Mouse (Mus musculus): ENCODE results near the gene Lrrc41. TPM values are rescaled to one million over a fixed set of nuclear protein-coding genes. Genes with fewer than 3 reads are reported as not detected.

The Lrrc41 gene
- total RNA-seq, 2 experiments from 2014 or later = 46.9 to 49.4 TPM

DNA sequence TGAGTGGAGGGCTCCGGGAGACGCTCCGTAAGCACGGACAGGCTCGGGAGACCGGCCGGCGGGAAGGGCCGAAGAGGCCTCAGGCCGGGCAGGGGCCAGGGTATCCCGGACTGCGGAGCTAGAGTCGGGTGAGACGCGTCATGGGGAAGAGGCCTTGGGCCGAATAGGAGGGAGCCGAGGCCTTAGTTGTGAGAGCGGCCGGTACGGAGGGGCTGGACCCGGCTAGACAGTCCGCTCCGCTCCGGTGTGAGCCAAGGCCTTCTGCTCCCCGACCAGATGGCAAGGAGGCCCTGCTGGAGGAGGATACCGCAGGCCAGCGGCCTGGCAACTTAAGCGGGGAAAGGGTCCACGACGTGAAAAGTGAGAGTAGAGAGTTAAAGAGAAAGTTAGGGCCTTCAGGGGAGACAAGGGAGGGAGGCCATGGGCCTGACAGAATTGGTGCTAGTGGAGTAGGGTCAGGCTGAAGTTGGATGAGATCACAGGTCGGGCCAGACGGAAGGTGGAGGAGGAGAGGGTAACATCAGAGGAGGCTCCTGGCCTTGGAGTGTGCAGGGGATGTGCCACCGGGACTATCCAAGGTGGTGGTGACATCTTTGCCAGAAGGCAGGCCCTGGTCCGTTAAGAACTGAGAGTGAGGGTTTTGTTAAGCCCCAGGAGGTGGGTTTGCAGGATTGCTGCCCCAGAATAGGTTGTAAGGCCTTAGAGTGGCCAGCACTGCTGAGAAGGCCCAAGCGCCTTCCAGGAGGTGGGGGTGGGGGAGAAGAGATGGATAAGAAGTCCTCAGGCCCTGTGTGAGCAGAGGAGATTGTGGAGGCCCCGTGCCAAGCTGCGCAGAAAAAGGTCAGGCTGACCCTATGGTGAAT lies 1.5 kb downstream of the Lrrc41 start:
- peak in 1 of 2 experiments; percentile 47 for DNase-seq (ENCODE audit: low spot score in 2 of 2)

DNA sequence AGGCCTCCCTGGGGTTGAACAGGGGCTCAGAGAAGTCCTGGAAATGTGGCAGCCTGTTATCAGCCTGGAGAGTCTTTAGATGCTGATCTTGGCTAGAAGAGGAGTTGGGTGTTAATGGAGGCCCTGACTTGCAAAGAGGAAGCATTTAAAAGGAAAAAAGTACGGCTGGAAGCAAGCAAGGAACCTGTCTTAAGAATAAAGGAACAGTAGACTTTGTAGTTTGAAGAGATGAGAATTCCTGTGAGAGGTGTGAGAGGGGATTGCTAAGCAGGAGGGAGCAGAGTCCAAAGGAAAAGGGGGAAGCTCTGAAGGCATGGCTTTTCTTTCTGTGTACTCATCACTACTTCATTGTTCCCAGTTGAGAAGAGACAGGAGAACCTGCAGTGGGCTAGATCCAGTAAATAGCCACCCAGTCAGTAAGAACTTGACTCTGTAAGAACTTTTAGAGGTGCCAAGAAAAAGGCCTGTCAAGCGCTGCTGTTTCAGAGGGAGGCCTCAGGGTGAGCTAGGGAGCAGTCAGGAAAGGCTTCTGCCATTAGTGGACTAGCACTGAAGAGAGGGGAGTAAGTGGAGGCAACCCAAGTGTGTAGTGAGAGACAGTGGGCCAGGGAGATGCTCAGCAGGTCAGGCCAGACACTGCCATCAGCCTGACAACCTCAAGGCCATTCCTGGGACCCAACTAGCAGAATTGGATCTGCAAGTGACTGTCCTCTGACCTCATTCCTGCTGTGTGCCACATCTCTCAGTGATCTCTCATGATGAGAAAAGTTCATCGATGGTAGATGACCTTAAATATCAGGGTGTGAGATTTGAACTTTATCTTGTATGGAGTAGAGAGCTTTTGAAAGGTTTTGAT lies 2.4 kb downstream of the Lrrc41 start:
- DNase-seq (ENCODE audit: low spot score in 2 of 2) = no peak

GRCm38 (mm10) chr4:116088510-116089249 lies 13.6 kb downstream of the Lrrc41 start:
- DNase-seq (ENCODE audit: low spot score in 2 of 2) = no peak

DNA sequence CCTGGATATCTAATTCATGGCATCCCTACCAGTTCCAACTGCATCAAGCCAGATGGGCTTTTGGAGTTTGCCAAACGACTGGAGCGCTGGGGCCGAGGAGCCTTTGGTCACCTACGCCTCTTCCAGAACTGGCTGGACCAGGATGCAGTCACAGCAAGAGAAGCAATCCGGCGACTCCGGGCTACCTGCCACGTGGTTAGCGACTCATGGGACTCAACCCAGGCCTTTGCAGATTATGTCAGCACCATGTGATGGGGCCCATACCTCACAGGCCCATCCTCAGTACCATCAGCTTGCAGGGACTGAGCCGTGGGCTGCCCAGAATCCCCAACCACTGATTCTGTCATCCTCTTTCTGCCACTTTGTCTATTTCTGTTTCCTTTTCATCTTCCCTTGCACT lies 21.2 kb downstream of the Lrrc41 start:
- DNase-seq (ENCODE audit: low spot score in 2 of 2) = no peak

- no peak for DNase-seq (ENCODE audit: low spot score in 2 of 2)
These were observed 22.1 kb downstream of the Lrrc41 start for GRCm38 (mm10) chr4:116097211-116097610.

DNA sequence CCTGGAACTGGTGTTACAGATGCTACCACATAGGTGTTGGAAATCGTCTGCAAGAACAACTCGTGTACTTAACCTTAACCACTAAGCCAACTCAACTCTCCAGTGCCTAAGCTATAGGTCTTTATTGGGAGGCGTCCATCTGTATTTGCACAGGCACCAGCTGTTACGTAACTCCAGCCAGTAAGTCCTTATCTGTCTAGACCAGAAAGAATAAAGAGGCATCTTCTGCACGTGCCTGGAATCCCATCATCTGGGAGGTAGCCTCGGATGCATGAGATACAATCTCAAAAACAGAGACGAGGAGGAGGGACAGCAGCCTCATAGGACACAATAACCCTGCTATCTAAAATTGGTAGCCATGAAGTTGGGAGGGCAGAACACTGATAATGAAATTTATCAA lies 25.9 kb downstream of the Lrrc41 start:
- no peak for DNase-seq (ENCODE audit: low spot score in 2 of 2)

DNA sequence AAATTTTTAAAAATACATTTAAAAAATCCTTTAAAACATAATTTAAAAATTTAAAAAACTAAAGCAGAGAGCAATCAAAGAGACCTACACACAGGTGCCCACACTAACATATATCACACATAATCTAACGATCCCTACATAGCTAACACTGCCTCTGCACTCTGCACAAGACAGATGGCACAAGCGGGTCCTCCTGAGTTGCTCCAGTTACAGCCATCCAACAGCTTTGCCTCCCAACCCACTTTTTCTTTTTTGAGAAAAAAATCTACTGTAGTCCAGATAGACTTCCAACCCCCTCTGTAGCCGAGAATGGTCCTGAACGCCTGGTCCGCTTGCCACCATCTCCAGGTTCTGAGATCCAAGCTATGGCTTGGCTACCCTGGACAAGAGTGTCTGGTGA lies 30.2 kb downstream of the Lrrc41 start:
- no peak for DNase-seq (ENCODE audit: low spot score in 2 of 2)

GRCm38 (mm10) chr4:116110695-116111094 lies 35.6 kb downstream of the Lrrc41 start:
- DNase-seq (ENCODE audit: low spot score in 2 of 2) = no peak

- no peak for DNase-seq (ENCODE audit: low spot score in 2 of 2)
These were observed 36.4 kb downstream of the Lrrc41 start for GRCm38 (mm10) chr4:116111486-116111885.

- DNase-seq (ENCODE audit: low spot score in 2 of 2) = no peak
These were observed 47.7 kb downstream of the Lrrc41 start for GRCm38 (mm10) chr4:116122762-116123161.

GRCm38 (mm10) chr4:116123602-116124519 lies 48.8 kb downstream of the Lrrc41 start, which contains the start of the genes Rad54l and Pomgnt1:
Gene Rad54l (minus strand): TSS chr4:116123690.
Gene Pomgnt1 (plus strand): TSS chr4:116123840.
- peak; percentile 64 to 83 for DNase-seq (ENCODE audit: low spot score in 2 of 2)

DNA sequence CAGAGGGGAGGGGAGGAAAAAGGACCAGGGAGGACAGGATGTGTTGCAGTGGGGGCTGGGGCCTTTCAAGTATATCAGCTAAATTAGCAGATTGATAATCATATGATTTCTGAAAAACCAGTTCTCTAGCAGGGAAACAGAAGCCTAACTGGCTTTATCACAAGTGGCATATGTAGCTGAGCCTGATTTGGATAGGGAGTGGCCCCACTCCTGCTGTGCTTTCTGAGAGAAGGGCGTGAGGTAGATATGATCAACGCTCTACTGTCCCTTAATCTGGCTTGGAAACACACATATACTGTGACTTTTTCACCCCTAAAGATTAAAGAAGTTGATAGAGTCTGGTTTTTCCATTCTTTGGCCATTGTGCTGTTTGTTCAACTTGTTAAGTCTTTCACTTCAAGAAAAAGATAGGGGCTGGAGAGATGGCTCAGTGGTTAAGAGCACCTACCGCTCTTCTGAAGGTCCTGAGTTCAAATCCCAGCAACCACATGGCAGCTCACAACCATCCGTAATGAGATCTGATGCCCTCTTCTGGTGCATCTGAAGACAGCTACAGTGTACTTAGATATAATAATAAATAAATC lies 50.8 kb downstream of the Lrrc41 start:
- peak in 1 of 2 experiments; percentile 57 for DNase-seq (ENCODE audit: low spot score in 2 of 2)

DNA sequence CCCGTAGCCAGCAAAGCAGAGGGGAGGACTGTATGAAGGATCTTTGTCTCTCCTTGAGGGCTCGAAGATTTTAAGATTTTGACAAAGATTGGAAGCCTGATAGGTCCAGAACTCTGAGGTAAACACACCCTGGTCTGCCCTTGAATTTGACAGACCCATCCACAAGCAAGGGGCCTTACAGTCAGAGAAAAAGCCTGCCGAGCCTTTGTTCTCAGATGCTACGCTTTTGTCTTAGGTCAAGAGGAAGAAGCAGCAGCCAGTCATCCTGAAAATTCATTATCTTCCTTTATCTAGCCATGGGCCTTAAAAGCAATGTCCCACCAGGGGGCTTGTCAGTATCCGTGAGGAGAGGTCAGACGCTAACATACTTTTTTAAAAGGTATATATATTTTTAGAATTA lies 52.9 kb downstream of the Lrrc41 start:
- DNase-seq (ENCODE audit: low spot score in 2 of 2) = no peak

DNA sequence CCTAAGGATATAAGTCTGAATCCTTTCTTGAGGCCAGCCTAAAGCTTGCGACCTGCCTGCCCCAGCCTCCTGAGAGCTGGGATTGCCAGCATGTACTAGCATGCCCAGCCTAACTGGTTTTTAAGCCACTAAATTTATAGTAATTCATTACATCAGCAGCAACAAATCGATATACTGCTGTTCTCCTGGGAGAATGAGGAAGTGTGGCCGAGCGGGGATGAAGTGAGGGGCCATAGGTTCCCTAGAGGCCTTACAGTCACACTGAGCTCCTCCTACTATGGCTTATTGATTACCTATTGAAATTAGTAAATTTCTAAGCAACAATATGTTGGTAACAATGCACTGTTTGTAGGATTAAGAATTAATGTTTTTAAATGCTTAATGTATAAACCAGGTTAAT lies 58.1 kb downstream of the Lrrc41 start:
- no peak for DNase-seq (ENCODE audit: low spot score in 2 of 2)

GRCm38 (mm10) chr4:116134990-116135389 lies 59.9 kb downstream of the Lrrc41 start:
- peak in 1 of 2 experiments; percentile 47 for DNase-seq (ENCODE audit: low spot score in 2 of 2)

- no peak for DNase-seq (ENCODE audit: low spot score in 2 of 2)
These were observed 62.4 kb downstream of the Lrrc41 start for GRCm38 (mm10) chr4:116137421-116137996.

GRCm38 (mm10) chr4:116140801-116141574 lies 65.9 kb downstream of the Lrrc41 start:
- DNase-seq (ENCODE audit: low spot score in 2 of 2) = peak in 1 of 2 experiments; percentile 43

- no peak for DNase-seq (ENCODE audit: low spot score in 2 of 2)
These were observed 66.7 kb downstream of the Lrrc41 start for GRCm38 (mm10) chr4:116141736-116142135.

GRCm38 (mm10) chr4:116142269-116142668 lies 67.2 kb downstream of the Lrrc41 start:
- DNase-seq (ENCODE audit: low spot score in 2 of 2) = no peak

Data from layer of hippocampus, postnatal 14 days (tissue).